Mouse (Mus musculus): ENCODE results near the gene Olfr1512. TPM values are rescaled to one million over a fixed set of nuclear protein-coding genes. Genes with fewer than 3 reads are reported as not detected.
"Not testable (repeated sequence)": the region's sequence is repeated elsewhere in the genome, so short reads cannot be mapped to it uniquely, and the experiment has no call there.

The Olfr1512 gene
- not detected in 2 replicates for polyA plus RNA-seq (2014; fragmentation: Nextera tagmentation; extraction: Ambion mirVana)

- WGBS = 71% methylated on average over 2 of the region's 2 CpGs
- Histone ChIP-seq H3K9ac (ENCODE audit: low read length) (no peak within 1 kb of the TSS), H3K9me3 (replicated peaks; ENCODE audit: control insufficient read depth, low read length) (no peaks in the 10 kb centered on the region), H3K4me2 (ENCODE audit: low read length) (no peak within 1 kb of the TSS), H3K36me3 (ENCODE audit: control insufficient read depth, insufficient read depth, low read length) (no peaks in the 10 kb centered on the region), H3K27me3 (replicated peaks; ENCODE audit: control insufficient read depth, insufficient read depth, low read length) (no peaks in the 10 kb centered on the region), H3K4me1 (ENCODE audit: control insufficient read depth, insufficient read depth, low read length) (no peaks in the 10 kb centered on the region), H3K4me3 (ENCODE audit: low read depth, low read length) (no peak within 1 kb of the TSS), H3K27ac (ENCODE audit: low read depth, low read length) (no peak within 1 kb of the TSS)
- DNase-seq (ENCODE audit: low spot score) (no peak), ATAC-seq (no peak)
Measured at GRCm38 (mm10) chr14:52379068-52379467, at the start of gene Olfr1512. Olfr1512 (minus strand) TSS chr14:52379168.

- Histone ChIP-seq H3K4me3 (ENCODE audit: low read depth, low read length) (no peak overlapping the region), H3K9ac (ENCODE audit: low read length) (no peak overlapping the region), H3K9me3 (replicated peaks; ENCODE audit: control insufficient read depth, low read length) (no peaks in the 10 kb centered on the region), H3K4me1 (ENCODE audit: control insufficient read depth, insufficient read depth, low read length) (no peaks in the 10 kb centered on the region), H3K36me3 (ENCODE audit: control insufficient read depth, insufficient read depth, low read length) (no peaks in the 10 kb centered on the region), H3K4me2 (ENCODE audit: low read length) (no peak overlapping the region), H3K27me3 (replicated peaks; ENCODE audit: control insufficient read depth, insufficient read depth, low read length) (no peaks in the 10 kb centered on the region), H3K27ac (ENCODE audit: low read depth, low read length) (no peak overlapping the region)
- ATAC-seq = no peak
- DNase-seq (ENCODE audit: low spot score) = no peak
- WGBS = 96% methylated on average over 1 of the region's 1 CpGs
Measured at GRCm38 (mm10) chr14:52427686-52428085, 48.7 kb upstream of the Olfr1512 start.

- Histone ChIP-seq H3K9ac (ENCODE audit: low read length) (no peak within 1 kb of the TSS), H3K4me1 (ENCODE audit: control insufficient read depth, insufficient read depth, low read length) (no peaks in the 10 kb centered on the region), H3K4me2 (ENCODE audit: low read length) (no peak within 1 kb of the TSS), H3K27me3 (replicated peaks; ENCODE audit: control insufficient read depth, insufficient read depth, low read length) (no peaks in the 10 kb centered on the region), H3K4me3 (ENCODE audit: low read depth, low read length) (no peak within 1 kb of the TSS), H3K9me3 (replicated peaks; ENCODE audit: control insufficient read depth, low read length) (no peaks in the 10 kb centered on the region), H3K27ac (ENCODE audit: low read depth, low read length) (no peak within 1 kb of the TSS), H3K36me3 (ENCODE audit: control insufficient read depth, insufficient read depth, low read length) (no peaks in the 10 kb centered on the region)
- WGBS = 87% methylated on average over 3 of the region's 3 CpGs
- no peak for ATAC-seq
- no peak for DNase-seq (ENCODE audit: low spot score)
Measured at GRCm38 (mm10) chr14:52414273-52414672, 35.3 kb upstream of the Olfr1512 start, which contains the start of gene Olfr1510. Olfr1510 (minus strand) TSS chr14:52414373.

GRCm38 (mm10) chr14:52410142-52410919, 31.4 kb upstream of the Olfr1512 start:
- H3K27ac ChIP-seq (ENCODE audit: low read depth, low read length); H3K27me3 ChIP-seq (replicated peaks; ENCODE audit: control insufficient read depth, insufficient read depth, low read length); H3K4me3 ChIP-seq (ENCODE audit: low read depth, low read length); H3K9ac ChIP-seq (ENCODE audit: low read length); H3K4me1 ChIP-seq (ENCODE audit: control insufficient read depth, insufficient read depth, low read length); H3K36me3 ChIP-seq (ENCODE audit: control insufficient read depth, insufficient read depth, low read length); DNase-seq (ENCODE audit: low spot score); H3K9me3 ChIP-seq (replicated peaks; ENCODE audit: control insufficient read depth, low read length); ATAC-seq; H3K4me2 ChIP-seq (ENCODE audit: low read length): not testable (repeated sequence)
- WGBS = 83% methylated on average over 7 of the region's 10 CpGs

- no peak within 1 kb of the TSS for H3K4me2 ChIP-seq (ENCODE audit: low read length)
- no peak for DNase-seq (ENCODE audit: low spot score)
- no peak for ATAC-seq
- H3K9me3 ChIP-seq (replicated peaks; ENCODE audit: control insufficient read depth, low read length) = no peaks in the 10 kb centered on the region
- H3K27ac ChIP-seq (ENCODE audit: low read depth, low read length) = no peak within 1 kb of the TSS
- no peaks in the 10 kb centered on the region for H3K4me1 ChIP-seq (ENCODE audit: control insufficient read depth, insufficient read depth, low read length)
- H3K4me3 ChIP-seq (ENCODE audit: low read depth, low read length) = no peak within 1 kb of the TSS
- H3K9ac ChIP-seq (ENCODE audit: low read length) = no peak within 1 kb of the TSS
- no peaks in the 10 kb centered on the region for H3K36me3 ChIP-seq (ENCODE audit: control insufficient read depth, insufficient read depth, low read length)
- no peaks in the 10 kb centered on the region for H3K27me3 ChIP-seq (replicated peaks; ENCODE audit: control insufficient read depth, insufficient read depth, low read length)
- WGBS = 82% methylated on average over 4 of the region's 4 CpGs
Measured at GRCm38 (mm10) chr14:52397279-52397678, 18.3 kb upstream of the Olfr1512 start, which contains the start of gene Olfr1511. Olfr1511 (minus strand) TSS chr14:52397379.

- H3K27ac ChIP-seq (ENCODE audit: low read depth, low read length); H3K9me3 ChIP-seq (replicated peaks; ENCODE audit: control insufficient read depth, low read length); ATAC-seq; H3K4me3 ChIP-seq (ENCODE audit: low read depth, low read length); H3K9ac ChIP-seq (ENCODE audit: low read length); H3K36me3 ChIP-seq (ENCODE audit: control insufficient read depth, insufficient read depth, low read length); H3K27me3 ChIP-seq (replicated peaks; ENCODE audit: control insufficient read depth, insufficient read depth, low read length); H3K4me2 ChIP-seq (ENCODE audit: low read length); DNase-seq (ENCODE audit: low spot score); H3K4me1 ChIP-seq (ENCODE audit: control insufficient read depth, insufficient read depth, low read length): not testable (repeated sequence)
- WGBS = 88% methylated on average over 9 of the region's 9 CpGs
Measured at GRCm38 (mm10) chr14:52390084-52390848, 11.3 kb upstream of the Olfr1512 start.

- no peaks in the 10 kb centered on the region for H3K36me3 ChIP-seq (ENCODE audit: control insufficient read depth, insufficient read depth, low read length)
- H3K9me3 ChIP-seq (replicated peaks; ENCODE audit: control insufficient read depth, low read length) = no peaks in the 10 kb centered on the region
- DNase-seq (ENCODE audit: low spot score) = no peak
- no peaks in the 10 kb centered on the region for H3K4me1 ChIP-seq (ENCODE audit: control insufficient read depth, insufficient read depth, low read length)
- WGBS = 92% methylated on average over 3 of the region's 3 CpGs
- no peaks in the 10 kb centered on the region for H3K27me3 ChIP-seq (replicated peaks; ENCODE audit: control insufficient read depth, insufficient read depth, low read length)
- ATAC-seq = no peak
- no peak overlapping the region for H3K9ac ChIP-seq (ENCODE audit: low read length)
- H3K4me3 ChIP-seq (ENCODE audit: low read depth, low read length) = no peak overlapping the region
- H3K4me2 ChIP-seq (ENCODE audit: low read length) = no peak overlapping the region
- no peak overlapping the region for H3K27ac ChIP-seq (ENCODE audit: low read depth, low read length)
Measured at GRCm38 (mm10) chr14:52368741-52369140, 10.2 kb downstream of the Olfr1512 start.

GRCm38 (mm10) chr14:52356308-52356707, 22.7 kb downstream of the Olfr1512 start, which contains the start of gene Olfr1513:
Olfr1513 (minus strand) TSS chr14:52356408.
- no peaks in the 10 kb centered on the region for H3K9me3 ChIP-seq (replicated peaks; ENCODE audit: control insufficient read depth, low read length)
- no peaks in the 10 kb centered on the region for H3K36me3 ChIP-seq (ENCODE audit: control insufficient read depth, insufficient read depth, low read length)
- H3K9ac ChIP-seq (ENCODE audit: low read length) = no peak within 1 kb of the TSS
- H3K4me1 ChIP-seq (ENCODE audit: control insufficient read depth, insufficient read depth, low read length) = no peaks in the 10 kb centered on the region
- no peak within 1 kb of the TSS for H3K4me2 ChIP-seq (ENCODE audit: low read length)
- ATAC-seq = no peak
- no peak for DNase-seq (ENCODE audit: low spot score)
- no peak within 1 kb of the TSS for H3K27ac ChIP-seq (ENCODE audit: low read depth, low read length)
- H3K4me3 ChIP-seq (ENCODE audit: low read depth, low read length) = no peak within 1 kb of the TSS
- WGBS = 81% methylated on average over 4 of the region's 4 CpGs
- H3K27me3 ChIP-seq (replicated peaks; ENCODE audit: control insufficient read depth, insufficient read depth, low read length) = no peaks in the 10 kb centered on the region

- no peak overlapping the region; the same call in 1 of the 2 replicates for H3K4me2 ChIP-seq (ENCODE audit: low read length)
- no peak for DNase-seq (ENCODE audit: low spot score)
- ATAC-seq = no peak
- H3K4me1 ChIP-seq (ENCODE audit: control insufficient read depth, insufficient read depth, low read length) = no peaks in the 10 kb centered on the region
- no peak overlapping the region for H3K9ac ChIP-seq (ENCODE audit: low read length)
- WGBS = 81% methylated on average over 6 of the region's 6 CpGs
- H3K27ac ChIP-seq (ENCODE audit: low read depth, low read length) = no peak overlapping the region
- no peaks in the 10 kb centered on the region for H3K27me3 ChIP-seq (replicated peaks; ENCODE audit: control insufficient read depth, insufficient read depth, low read length)
- H3K36me3 ChIP-seq (ENCODE audit: control insufficient read depth, insufficient read depth, low read length) = no peaks in the 10 kb centered on the region
- H3K9me3 ChIP-seq (replicated peaks; ENCODE audit: control insufficient read depth, low read length) = no peaks in the 10 kb centered on the region
- H3K4me3 ChIP-seq (ENCODE audit: low read depth, low read length) = no peak overlapping the region
Measured at GRCm38 (mm10) chr14:52339512-52339852, 39.5 kb downstream of the Olfr1512 start.
